Comparison of ENCODE assay signal across 9 mouse cellular contexts in genomic region chr15:12578276-12578675, GRCm38 (mm10).
A peak's percentile ranks its signal among the peaks of the same experiment; 100 is the strongest.
DNase-seq lines count a peak whose midpoint lies in the region; ATAC-seq and TF ChIP-seq lines count a peak whose summit lies in the region.
"Had no signal": no experiment of that assay in that cellular context is flagged by ENCODE, and none has a peak within 500 bp of the region (broad histone marks: within the 10 kb centered on the region; RNA-seq: fewer than 3 reads in every experiment).

No protein-coding gene starts in this region.

- H3K4me3 ChIP-seq in heart, postnatal 0 days (ENCODE audit: low read depth, low read length), result no peak overlapping the region
- no peak overlapping the region for H3K4me3 ChIP-seq in heart, embryonic 11.5 days (ENCODE audit: low read depth, low read length)
- no peak overlapping the region for H3K4me3 ChIP-seq in cortical plate, adult 2 months (ENCODE audit: insufficient read depth, low read length)
- H3K4me3 ChIP-seq in midbrain, embryonic 13.5 days (replicated peaks), result no peak overlapping the region
- H3K4me3 ChIP-seq in testis, adult 2 months (ENCODE audit: control insufficient read depth, low read depth, low read length), result no peak overlapping the region
- H3K4me3 ChIP-seq: limb, embryonic 15.5 days had no signal

- peak; percentile 58 for TF ChIP-seq CTCF in heart, postnatal 0 days (IDR thresholded peaks at IDR 0.05; ENCODE audit: low read depth)
- TF ChIP-seq CTCF in cortical plate, adult 2 months (IDR thresholded peaks at IDR 0.05; ENCODE audit: extremely low read depth, insufficient read depth, low read length), result peak; percentile 85
- TF ChIP-seq CTCF in testis, adult 2 months (IDR thresholded peaks at IDR 0.05; ENCODE audit: control insufficient read depth, insufficient read depth, insufficient replicate concordance, low read depth, low read length), result peak; percentile 42; the same call in 1 of the 2 replicates

- no peaks in the 10 kb centered on the region for H3K9me3 ChIP-seq in heart, postnatal 0 days (replicated peaks; ENCODE audit: control insufficient read depth, low read length)
- no peaks in the 10 kb centered on the region for H3K9me3 ChIP-seq in heart, embryonic 11.5 days (replicated peaks; ENCODE audit: control insufficient read depth, low read length)
- no peaks in the 10 kb centered on the region for H3K9me3 ChIP-seq in midbrain, embryonic 13.5 days
- H3K9me3 ChIP-seq: limb, embryonic 15.5 days had no signal

- peak; percentile 3; the same call in 1 of the 2 replicates for ATAC-seq in heart, postnatal 0 days (ENCODE audit: insufficient read depth, low read depth)
- ATAC-seq in heart, embryonic 11.5 days (replicated peaks; ENCODE audit: insufficient number of reproducible peaks, low FRiP score, low TSS enrichment), result no peak
- ATAC-seq in midbrain, embryonic 13.5 days, result peak; percentile 37

- DNase-seq in heart, postnatal 0 days (ENCODE audit: low spot score), result no peak
- DNase-seq in T-cell, adult 2 months (ENCODE audit: low spot score), result peak; percentile 6
- DNase-seq in heart, postnatal 10 days, result peak; percentile 40 to 66
- DNase-seq in layer of hippocampus, postnatal 36 days, result peak; percentile 52 to 60

- intact Hi-C loops in heart, postnatal 10 days (cut with DNase I), result loop anchor here (1.0 to 5.0 kb wide), 2 partner anchors 207 to 311 kb away; no protein-coding TSS in a partner anchor

- no peak for TF ChIP-seq POLR2A in cortical plate, adult 2 months (IDR thresholded peaks at IDR 0.05; ENCODE audit: extremely low read depth, insufficient read depth, low read length)
- no peak for TF ChIP-seq POLR2A in testis, adult 2 months (IDR thresholded peaks at IDR 0.05; ENCODE audit: control insufficient read depth, low read depth, low read length)

- no peak overlapping the region for H3K4me2 ChIP-seq in heart, postnatal 0 days (ENCODE audit: low read depth, low read length)
- no peak overlapping the region for H3K4me2 ChIP-seq in heart, embryonic 11.5 days
- H3K4me2 ChIP-seq in midbrain, embryonic 13.5 days (replicated peaks), result no peak overlapping the region
- H3K4me2 ChIP-seq: limb, embryonic 15.5 days had no signal

- H3K36me3 ChIP-seq in heart, postnatal 0 days (replicated peaks; ENCODE audit: control insufficient read depth, insufficient read depth, low read length), result no peaks in the 10 kb centered on the region
- no peaks in the 10 kb centered on the region for H3K36me3 ChIP-seq in heart, embryonic 11.5 days (ENCODE audit: control insufficient read depth, insufficient read depth, low read length)
- H3K36me3 ChIP-seq in midbrain, embryonic 13.5 days, result no peaks in the 10 kb centered on the region
- H3K36me3 ChIP-seq in testis, adult 2 months (ENCODE audit: control insufficient read depth, insufficient read depth, low read length), result no peaks in the 10 kb centered on the region
- H3K36me3 ChIP-seq: limb, embryonic 15.5 days had no signal

- WGBS in heart, postnatal 0 days, result 48% methylated on average over 5 of the region's 5 CpGs
- 44% methylated on average over 5 of the region's 5 CpGs for WGBS in heart, embryonic 11.5 days (ENCODE audit: insufficient replicate concordance)
- WGBS in midbrain, embryonic 13.5 days, result 48% methylated on average over 5 of the region's 5 CpGs

- no peak for TF ChIP-seq EP300 in heart, postnatal 0 days (IDR thresholded peaks at IDR 0.05; ENCODE audit: low read depth)

- no peak overlapping the region for H3K27ac ChIP-seq in heart, postnatal 0 days (ENCODE audit: low read depth)
- H3K27ac ChIP-seq in heart, embryonic 11.5 days (ENCODE audit: low read depth, low read length), result no peak overlapping the region
- H3K27ac ChIP-seq in cortical plate, adult 2 months (ENCODE audit: insufficient read depth, low read length), result no peak overlapping the region
- no peak overlapping the region for H3K27ac ChIP-seq in midbrain, embryonic 13.5 days
- no peak overlapping the region for H3K27ac ChIP-seq in testis, adult 2 months (ENCODE audit: control insufficient read depth, insufficient read depth, low read depth, low read length)
- H3K27ac ChIP-seq: limb, embryonic 15.5 days had no signal

- no peaks in the 10 kb centered on the region for H3K27me3 ChIP-seq in heart, postnatal 0 days (ENCODE audit: control insufficient read depth, insufficient read depth, low read length)
- H3K27me3 ChIP-seq in heart, embryonic 11.5 days (ENCODE audit: control insufficient read depth, insufficient read depth, low read length), result no peaks in the 10 kb centered on the region
- no peaks in the 10 kb centered on the region for H3K27me3 ChIP-seq in midbrain, embryonic 13.5 days
- no peaks in the 10 kb centered on the region for H3K27me3 ChIP-seq in testis, adult 2 months (ENCODE audit: control insufficient read depth, insufficient read depth, low read length)
- H3K27me3 ChIP-seq: limb, embryonic 15.5 days had no signal

- no peak overlapping the region for H3K9ac ChIP-seq in heart, postnatal 0 days (replicated peaks; ENCODE audit: low read depth, low read length)
- no peak overlapping the region for H3K9ac ChIP-seq in heart, embryonic 11.5 days (ENCODE audit: low read depth, low read length)
- no peak overlapping the region for H3K9ac ChIP-seq in midbrain, embryonic 13.5 days (replicated peaks)
- H3K9ac ChIP-seq: limb, embryonic 15.5 days had no signal

- no peaks in the 10 kb centered on the region; the same call in 1 of the 2 replicates for H3K4me1 ChIP-seq in heart, postnatal 0 days (ENCODE audit: control insufficient read depth, insufficient read depth)
- peaks cover 4% of the 10 kb centered on the region; the same call in 1 of the 2 replicates for H3K4me1 ChIP-seq in heart, embryonic 11.5 days (ENCODE audit: control insufficient read depth, insufficient read depth, low read length)
- H3K4me1 ChIP-seq in cortical plate, adult 2 months (ENCODE audit: control insufficient read depth, insufficient read depth, low read length), result peaks cover 1% of the 10 kb centered on the region; the same call in 1 of the 2 replicates
- peaks cover 11% of the 10 kb centered on the region for H3K4me1 ChIP-seq in midbrain, embryonic 13.5 days (replicated peaks)
- H3K4me1 ChIP-seq in testis, adult 2 months (ENCODE audit: control insufficient read depth, insufficient read depth, low read length), result peaks cover 3% of the 10 kb centered on the region
